25 mouse cellular contexts compared by ENCODE assay signal in genomic region chr19:14655302-14656021, GRCm38 (mm10). TPM values are rescaled to one million over a fixed set of nuclear protein-coding genes. Genes with fewer than 3 reads are reported as not detected.
DNase-seq lines count a peak whose midpoint lies in the region; ATAC-seq and TF ChIP-seq lines count a peak whose summit lies in the region.
"Had no signal": no experiment of that assay in that cellular context is flagged by ENCODE, and none has a peak within 500 bp of the region (broad histone marks: within the 10 kb centered on the region; RNA-seq: fewer than 3 reads in every experiment).

No protein-coding gene starts in this region.

- in situ Hi-C loops in ES-E14 (cut with MboI; ENCODE audit: low sequenced_read_pairs in 2 of 2, unreplicated experiment in 2 of 2) = no loop called here

- no peak for TF ChIP-seq CTCF in small intestine, adult 2 months (IDR thresholded peaks at IDR 0.05; ENCODE audit: extremely low read depth, insufficient read length, insufficient replicate concordance, low read depth, low read length)

- no peak overlapping the region for H3K9ac ChIP-seq in ES-E14 (ENCODE audit: insufficient read depth, low read depth, low read length, poor library complexity, severe bottlenecking)
- no peak overlapping the region for H3K9ac ChIP-seq in intestine, embryonic 14.5 days (ENCODE audit: low read length)
- H3K9ac ChIP-seq: forebrain, postnatal 0 days; hindbrain, embryonic 13.5 days; limb, embryonic 13.5 days; liver, embryonic 15.5 days; midbrain, embryonic 15.5 days had no signal

- peak overlapping the region; percentile 23; the same call in 1 of the 2 replicates for H3K27ac ChIP-seq in ES-E14 (ENCODE audit: insufficient read depth, low read depth, low read length, poor library complexity, severe bottlenecking)
- no peak overlapping the region for H3K27ac ChIP-seq in intestine, embryonic 14.5 days (ENCODE audit: low read depth)
- H3K27ac ChIP-seq in small intestine, adult 2 months (ENCODE audit: insufficient read depth, low read depth, low read length) = peak overlapping the region; percentile 51; the same call in 1 of the 2 replicates
- H3K27ac ChIP-seq: forebrain, embryonic 10.5 days; hindbrain, embryonic 13.5 days; kidney, postnatal 0 days; layer of hippocampus, adult 2 months; limb, embryonic 13.5 days; liver, embryonic 15.5 days; midbrain, embryonic 15.5 days had no signal

- 50% methylated on average over 5 of the region's 5 CpGs for WGBS in intestine, embryonic 14.5 days
- WGBS in small intestine, adult 2 months = 26% methylated on average over 5 of the region's 5 CpGs

- no peaks in the 10 kb centered on the region for H3K9me3 ChIP-seq in ES-E14 (ENCODE audit: control insufficient read depth, insufficient read depth, low read depth, low read length)
- no peaks in the 10 kb centered on the region for H3K9me3 ChIP-seq in intestine, embryonic 14.5 days (ENCODE audit: control insufficient read depth, low read length)
- H3K9me3 ChIP-seq: forebrain, embryonic 10.5 days; hindbrain, embryonic 13.5 days; limb, embryonic 13.5 days; liver, embryonic 15.5 days; midbrain, embryonic 15.5 days had no signal

- H3K4me3 ChIP-seq in ES-E14 (ENCODE audit: insufficient read depth in 1 of 2, low read depth in 1 of 2, low read length in 2 of 2, poor library complexity in 1 of 2, severe bottlenecking in 1 of 2) = no peak overlapping the region
- H3K4me3 ChIP-seq in intestine, embryonic 14.5 days (ENCODE audit: low read depth, low read length) = no peak overlapping the region
- H3K4me3 ChIP-seq in small intestine, adult 2 months (ENCODE audit: low read depth, low read length) = no peak overlapping the region
- H3K4me3 ChIP-seq: forebrain, embryonic 10.5 days; hindbrain, embryonic 13.5 days; layer of hippocampus, adult 2 months; limb, embryonic 13.5 days; liver, embryonic 15.5 days; midbrain, embryonic 15.5 days; myocyte had no signal

- peak; percentile 26 for DNase-seq in adrenal gland, adult 2 months
- DNase-seq in adrenal gland, adult 18-20 months (ENCODE audit: low spot score in 2 of 2) = no peak
- DNase-seq in ES-E14 (ENCODE audit: low read depth, low spot score) = no peak
- DNase-seq in intestine, embryonic 14.5 days (ENCODE audit: low spot score) = no peak
- no peak for DNase-seq in kidney, adult 8-10 months
- no peak for DNase-seq in right cerebral cortex, adult 18-20 months
- DNase-seq in urinary bladder, adult 2 months (ENCODE audit: low spot score) = no peak
- DNase-seq: adrenal gland, adult 8-10 months; cerebellum, adult 9-11 months; forebrain, postnatal 0 days; heart, postnatal 14 days; kidney, adult 11 months; layer of hippocampus, postnatal 36 days had no signal

- peaks cover 2 to 15% of the 10 kb centered on the region in 2 experiments; a peak in 3 of 4 replicates for H3K4me1 ChIP-seq in ES-E14 (ENCODE audit: control insufficient read depth in 2 of 2, insufficient read depth in 2 of 2, low read length in 2 of 2, poor library complexity in 1 of 2)
- no peaks in the 10 kb centered on the region for H3K4me1 ChIP-seq in intestine, embryonic 14.5 days (replicated peaks; ENCODE audit: control insufficient read depth, insufficient read depth, low read length)
- H3K4me1 ChIP-seq in small intestine, adult 2 months (ENCODE audit: control insufficient read depth, insufficient read depth, insufficient read length, low read length) = peaks cover 2% of the 10 kb centered on the region; the same call in 1 of the 2 replicates
- H3K4me1 ChIP-seq: hindbrain, embryonic 13.5 days; limb, embryonic 13.5 days; liver, embryonic 15.5 days had no signal

- no peak for TF ChIP-seq POLR2A in small intestine, adult 2 months (IDR thresholded peaks at IDR 0.05; ENCODE audit: low read depth, low read length)

- H3K4me2 ChIP-seq in intestine, embryonic 14.5 days (ENCODE audit: low read length) = no peak overlapping the region
- H3K4me2 ChIP-seq: heart, embryonic 11.5 days; hindbrain, embryonic 13.5 days; limb, embryonic 13.5 days; liver, embryonic 15.5 days; midbrain, embryonic 15.5 days had no signal

- no peaks in the 10 kb centered on the region for H3K36me3 ChIP-seq in ES-E14 (ENCODE audit: control insufficient read depth, insufficient read depth, low read length, poor library complexity, severe bottlenecking)
- no peaks in the 10 kb centered on the region for H3K36me3 ChIP-seq in intestine, embryonic 14.5 days (ENCODE audit: control insufficient read depth, insufficient read depth, low read length)
- H3K36me3 ChIP-seq in small intestine, adult 2 months (ENCODE audit: control insufficient read depth, insufficient read depth, low read length) = no peaks in the 10 kb centered on the region
- H3K36me3 ChIP-seq: forebrain, embryonic 10.5 days; hindbrain, embryonic 13.5 days; limb, embryonic 13.5 days; liver, embryonic 15.5 days; midbrain, embryonic 15.5 days had no signal

- peak; percentile 74 for ATAC-seq in intestine, embryonic 14.5 days (replicated peaks; ENCODE audit: low FRiP score, low TSS enrichment, low read depth)
- ATAC-seq: forebrain, postnatal 0 days; lung, postnatal 0 days; midbrain, embryonic 15.5 days had no signal

- H3K27me3 ChIP-seq in intestine, embryonic 14.5 days (replicated peaks; ENCODE audit: control insufficient read depth, insufficient read depth, low read length) = no peaks in the 10 kb centered on the region
- no peaks in the 10 kb centered on the region for H3K27me3 ChIP-seq in small intestine, adult 2 months (ENCODE audit: control insufficient read depth, insufficient read depth, low read length)
- H3K27me3 ChIP-seq: CH12.LX; hindbrain, embryonic 13.5 days; limb, embryonic 13.5 days; liver, embryonic 15.5 days; midbrain, embryonic 15.5 days had no signal

TF ChIP-seq in ES-E14, 5 proteins besides CTCF, POLR2A, EP300 and RAD21:
- TF ChIP-seq ZNF384 (IDR thresholded peaks at IDR 0.05; ENCODE audit: low read depth, low read length) (no peak), ZC3H11A (IDR thresholded peaks at IDR 0.05; ENCODE audit: borderline replicate concordance, low read depth, low read length) (no peak)

RNA-seq across cellular contexts. Expression of gene Tle4, which starts 57.6 kb away (rescaled TPM):
- total RNA-seq in adrenal gland, adult 2 months (2021) = 10 to 100 TPM in 1 of 2 experiments, 1 to 10 TPM in 1; 7.8 to 11.2 TPM
- 5.2 and 6.0 TPM in 2 replicates for polyA plus RNA-seq in adrenal gland, adult 2 months (2012; rRNA removed)
- 10 to 100 TPM in 1 of 2 experiments, 1 to 10 TPM in 1; 8.8 to 11.0 TPM for total RNA-seq in adrenal gland, adult 18-20 months (2021)
- total RNA-seq in ES-E14 (2012; rRNA removed) = 45.7 and 52.4 TPM in 2 replicates
- 15.2 and 15.5 TPM in 2 replicates for polyA plus RNA-seq in intestine, embryonic 14.5 days (2014; fragmentation: Nextera tagmentation; extraction: Ambion mirVana)
- 10.1 and 24.6 TPM in 2 replicates for polyA plus RNA-seq in small intestine, adult 2 months (2012; rRNA removed)
- 10.1 and 11.2 TPM in 2 replicates for polyA plus RNA-seq in urinary bladder, adult 2 months (2012; rRNA removed)
